Mouse (Mus musculus) thymus, adult 2 months (tissue): ENCODE measurements around the gene Prpsap1.

Source experiments
- CTCF ChIP-seq: fragments of 200-500 bp; IDR thresholded peaks from 2 replicates; pipeline ENCODE4 v1.5.1; 2012; ENCODE audit warnings: mild to moderate bottlenecking, control low read depth, low read length, moderate library complexity, borderline replicate concordance; ENCODE audit not compliant: control insufficient read depth, poor library complexity, insufficient read depth; ENCODE audit errors: extremely low read depth
- POLR2A ChIP-seq: fragments of 200-500 bp; IDR thresholded peaks from 2 replicates; pipeline ENCODE4 v1.6.1; 2012; ENCODE audit warnings: mild to moderate bottlenecking, low read length, control low read depth, moderate library complexity; ENCODE audit not compliant: control insufficient read depth, poor library complexity, insufficient read depth; ENCODE audit errors: extremely low read depth

DNA sequence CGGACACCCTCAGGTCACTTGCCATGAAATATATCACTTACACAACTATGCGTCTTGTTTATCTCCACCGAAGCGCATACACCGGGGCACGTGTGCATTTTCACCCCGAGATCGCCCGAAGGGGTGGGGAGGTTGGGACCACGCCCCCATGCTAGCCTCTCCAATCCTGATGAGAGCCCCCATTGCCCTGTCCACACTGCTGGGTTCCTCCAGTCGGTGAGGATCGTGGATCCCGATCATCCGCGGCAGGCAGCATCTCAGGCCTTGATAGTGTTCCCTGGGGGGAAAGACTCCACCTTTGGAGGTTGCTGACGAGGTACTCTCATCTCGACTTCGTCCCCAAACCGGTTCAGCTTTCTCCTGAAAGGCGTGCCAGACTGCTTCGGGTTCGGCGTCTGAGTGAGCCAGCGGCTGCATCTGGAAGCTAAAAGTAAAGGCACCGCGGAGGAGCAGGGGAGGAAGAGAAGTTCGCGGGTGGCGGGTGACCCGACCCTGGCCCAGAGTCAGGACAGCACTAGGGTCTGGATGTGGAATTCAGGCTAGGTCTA is 38.3 kb upstream of the Prpsap1 start:
- TF ChIP-seq POLR2A (no peak), CTCF (no peak)
